Mouse (Mus musculus) telencephalon, adult 2 months (tissue): ENCODE data around the gene Arrdc4.
A peak's percentile ranks its signal among the peaks of the same experiment; 100 is the strongest.

Experiments used
- DNase-seq: peaks from one replicate; pipeline ENCODE4 v3.0.0-alpha.2; 2011; ENCODE audit warnings: low read depth, low spot score

Arrdc4 gene

DNA sequence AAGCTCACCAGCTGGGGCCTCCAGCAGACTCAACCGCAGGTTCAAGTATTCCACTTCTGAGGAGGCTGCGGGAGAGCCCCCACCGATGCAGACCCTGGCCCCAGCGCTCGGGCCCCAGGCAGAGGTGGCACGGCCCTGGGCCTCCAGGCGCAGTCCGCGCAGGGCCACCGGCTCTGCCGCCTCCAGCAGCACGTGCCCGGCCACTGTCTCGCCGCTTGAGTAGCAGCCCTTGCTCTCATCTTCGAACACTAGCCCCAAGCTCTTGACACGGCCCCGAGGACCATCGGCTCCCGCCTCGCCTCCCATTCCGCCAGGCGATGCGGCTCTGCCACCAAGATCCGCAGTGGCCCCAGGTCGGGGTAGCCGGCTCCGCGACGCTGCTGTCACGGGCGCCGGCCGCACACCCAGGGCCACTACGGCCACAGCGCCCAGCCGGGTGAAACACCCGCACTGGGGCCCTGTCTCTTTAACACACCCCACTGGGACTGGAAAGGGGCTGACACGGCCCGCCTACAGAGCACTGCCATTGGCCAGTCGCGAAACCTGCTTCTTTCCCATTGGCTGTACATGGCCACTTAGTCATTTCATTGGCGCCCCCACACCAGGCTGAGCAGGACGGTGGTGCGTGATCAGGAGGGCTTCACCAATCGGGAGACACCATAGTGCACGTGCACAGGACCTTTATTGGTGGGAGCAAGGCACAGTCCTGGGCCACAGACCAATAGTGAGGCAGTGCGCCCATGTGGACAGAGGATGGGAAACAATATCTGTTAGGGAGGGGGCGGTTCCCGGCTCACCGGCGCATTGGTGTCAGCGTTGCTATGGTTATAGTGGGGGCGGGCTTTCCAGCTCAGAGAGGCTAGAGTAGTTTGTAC is at the start of gene Arrdc4:
Gene Arrdc4, minus strand, starts transcription at position 481 of the 875 bp plus-strand sequence.
- peak; percentile 99 for DNase-seq

DNA sequence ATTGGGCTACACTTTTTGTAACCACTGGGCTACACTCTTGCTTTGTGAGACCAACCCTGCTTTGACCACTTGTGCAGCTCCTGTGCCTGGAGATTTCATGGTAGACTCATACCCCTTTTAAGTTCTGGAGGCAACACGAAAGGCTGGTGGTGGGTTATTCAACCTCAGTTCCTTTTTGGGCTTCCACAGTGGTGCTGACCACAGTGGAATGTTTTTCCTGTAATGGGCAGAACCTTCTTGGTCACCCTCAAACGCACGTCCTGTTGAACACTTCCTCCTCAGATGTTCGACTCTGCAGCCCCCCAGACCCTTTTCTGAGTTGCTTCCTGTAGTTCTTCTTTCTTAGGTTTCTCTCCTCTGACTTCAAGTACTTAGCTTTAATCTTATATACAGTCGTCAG is 46.5 kb upstream of the Arrdc4 start:
- DNase-seq, result no peak

DNA sequence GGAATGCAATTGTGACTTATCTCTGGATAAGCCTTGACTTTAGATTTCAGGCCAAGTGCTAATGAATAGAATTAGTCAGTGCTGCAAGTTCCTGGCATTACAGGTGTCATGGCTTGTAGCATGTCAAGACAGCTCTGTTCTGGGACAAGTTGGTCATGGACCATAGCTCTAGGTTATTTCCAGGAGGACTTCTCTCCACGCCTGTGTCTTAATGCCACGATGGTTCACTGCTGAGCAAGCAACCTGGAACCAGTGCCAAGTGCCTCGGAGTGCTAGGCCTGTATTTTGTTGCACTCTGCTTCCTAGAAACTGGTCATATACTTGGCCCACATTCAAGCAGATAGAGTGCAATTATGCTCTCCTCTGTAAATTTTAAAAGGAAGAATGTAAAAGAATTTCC is 39.7 kb upstream of the Arrdc4 start:
- DNase-seq, result no peak

DNA sequence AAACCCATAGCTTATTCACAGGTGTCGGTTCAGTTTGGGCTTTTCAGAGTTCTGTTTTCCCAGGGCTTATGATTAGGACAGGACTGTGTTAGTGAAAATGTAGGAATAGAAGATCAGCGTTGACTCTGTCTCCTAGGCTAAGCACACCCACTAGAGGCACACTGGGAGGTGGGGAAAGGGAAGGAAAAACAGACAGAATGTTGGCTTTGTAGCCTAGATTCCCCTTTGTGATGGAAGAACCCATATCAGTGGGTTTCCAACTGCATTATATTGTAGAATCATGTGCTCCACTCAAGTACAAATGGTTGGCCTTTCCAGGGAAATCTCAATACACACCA is 22.7 kb upstream of the Arrdc4 start:
- DNase-seq, result no peak

DNA sequence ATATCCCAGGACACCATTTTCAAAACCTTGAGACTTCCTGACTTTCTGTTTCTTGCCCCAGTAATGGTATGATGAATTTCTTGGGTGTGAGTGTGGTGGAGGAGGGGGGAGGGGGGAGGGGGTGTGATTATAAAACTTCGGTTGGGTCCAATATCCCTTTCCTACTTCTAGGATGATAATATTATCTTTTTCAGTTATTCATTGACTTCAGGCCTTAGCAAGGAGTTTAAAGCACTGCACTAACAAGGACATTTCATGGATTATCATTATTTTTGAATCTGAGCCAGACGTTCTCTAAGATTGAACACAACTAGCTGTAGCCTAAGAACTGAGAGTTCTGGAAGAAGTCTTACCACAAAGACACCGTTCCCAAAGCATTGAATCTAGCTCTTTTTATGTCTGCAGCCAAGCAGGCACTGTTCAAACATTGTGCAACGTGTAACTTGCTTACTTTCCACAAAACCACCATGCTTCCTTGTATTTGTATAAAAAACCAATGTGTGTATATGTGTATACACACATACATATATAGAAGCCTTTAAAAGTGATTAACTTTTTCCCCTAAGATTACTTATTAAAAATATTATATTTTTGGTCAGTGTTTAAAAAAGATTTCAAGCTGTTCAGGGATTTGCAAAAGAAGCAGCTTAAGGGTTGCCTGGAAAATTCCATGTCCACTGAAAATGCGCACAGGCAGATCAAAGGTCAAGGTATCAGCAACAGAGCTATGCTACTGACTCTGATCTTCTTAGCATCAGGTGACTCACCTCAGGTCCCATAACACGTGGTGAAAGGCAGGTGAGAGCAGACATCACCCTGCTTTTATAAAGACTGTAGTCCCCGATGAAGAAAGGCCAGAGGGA is 22.1 kb upstream of the Arrdc4 start:
- no peak for DNase-seq

DNA sequence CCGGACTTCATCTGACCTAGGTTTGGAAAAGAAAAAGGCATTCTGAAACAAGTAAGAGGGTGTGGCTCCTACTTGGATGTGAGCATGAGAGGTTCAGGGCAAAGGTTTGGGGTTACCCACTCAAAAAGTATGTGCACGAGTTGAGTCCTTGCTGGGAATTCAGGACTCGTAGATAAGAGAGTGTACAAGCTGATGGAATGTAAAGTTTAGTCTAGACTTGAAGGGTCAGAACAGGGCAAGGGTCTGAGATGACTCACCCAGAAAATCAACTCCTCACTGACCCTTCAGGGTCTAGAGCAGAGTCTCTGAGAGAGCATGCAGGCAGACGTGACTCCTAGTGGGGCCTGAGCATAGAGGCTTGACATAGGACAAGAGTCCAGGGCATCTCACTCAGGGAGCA is 16.9 kb upstream of the Arrdc4 start:
- no peak for DNase-seq

DNA sequence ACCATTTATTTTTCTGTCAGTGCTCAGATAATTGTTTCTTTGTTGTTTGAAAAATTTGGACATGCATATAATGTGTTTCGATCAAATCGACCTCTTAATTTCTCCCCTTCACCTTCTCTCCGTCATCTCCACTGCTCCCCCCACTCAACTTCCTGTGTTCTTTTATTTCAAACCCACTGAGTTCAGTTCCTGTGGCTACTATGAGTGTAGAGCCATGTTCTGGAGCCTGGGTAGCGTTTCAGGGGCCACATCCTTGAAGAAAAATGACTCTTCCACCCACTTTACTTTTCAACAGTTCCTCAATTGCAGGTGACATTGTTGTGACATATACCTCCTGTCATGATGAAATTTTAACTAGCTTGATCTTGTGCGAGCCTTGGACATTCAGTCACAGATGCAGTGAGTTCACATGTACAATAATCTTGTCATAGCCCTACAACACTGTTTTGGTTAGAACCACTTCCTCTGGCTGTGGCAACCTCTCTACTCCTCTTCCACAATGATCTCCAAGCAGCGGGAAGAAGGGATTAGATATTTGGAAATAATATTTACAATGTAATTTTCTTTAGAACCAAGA is 10.2 kb upstream of the Arrdc4 start:
- DNase-seq, result no peak

DNA sequence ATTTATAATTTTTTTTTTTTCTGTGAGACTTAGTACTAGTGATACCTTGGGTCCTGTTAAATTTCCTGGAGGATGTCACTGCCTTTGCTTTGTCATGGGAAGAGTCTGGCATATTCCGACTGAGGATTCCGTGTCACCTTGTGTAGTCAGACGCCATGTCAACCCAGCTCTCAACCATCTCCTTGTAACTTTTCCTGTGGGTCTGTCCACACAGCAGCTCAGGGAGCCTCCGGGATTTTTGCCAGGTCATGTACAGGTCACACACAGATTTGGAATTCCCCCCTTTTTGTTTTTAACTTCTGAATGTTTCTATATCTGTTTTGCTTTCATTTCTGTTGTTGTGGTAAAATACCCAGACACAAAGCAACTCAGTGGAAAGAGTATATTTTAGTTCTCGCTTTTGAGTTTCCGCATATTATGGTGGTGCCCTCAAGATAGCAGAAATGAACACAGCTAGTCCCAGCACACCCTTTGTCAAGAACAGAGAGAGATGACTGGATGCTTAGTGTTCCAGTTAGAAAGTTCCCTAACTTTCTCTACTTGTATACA is 7.7 kb upstream of the Arrdc4 start:
- no peak for DNase-seq

DNA sequence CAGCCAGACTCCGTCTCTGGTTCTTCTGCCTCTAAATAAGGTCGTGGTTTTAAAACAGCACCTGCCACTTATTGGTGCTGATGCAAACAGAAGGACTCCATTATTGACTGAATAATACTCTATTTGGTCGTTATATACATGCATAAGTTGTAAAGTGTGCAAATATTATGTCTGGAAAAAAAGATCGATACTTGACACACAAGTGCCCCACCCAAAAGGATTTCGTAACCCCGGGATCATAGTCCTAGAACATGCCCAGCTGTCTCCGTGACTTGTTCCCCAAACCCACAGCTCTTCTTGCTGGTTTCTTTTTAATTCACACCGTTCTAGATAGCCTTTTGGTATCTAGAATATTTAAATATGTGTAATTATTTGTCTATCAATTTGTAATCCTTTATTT is 878 bp upstream of the Arrdc4 start:
- no peak for DNase-seq

DNA sequence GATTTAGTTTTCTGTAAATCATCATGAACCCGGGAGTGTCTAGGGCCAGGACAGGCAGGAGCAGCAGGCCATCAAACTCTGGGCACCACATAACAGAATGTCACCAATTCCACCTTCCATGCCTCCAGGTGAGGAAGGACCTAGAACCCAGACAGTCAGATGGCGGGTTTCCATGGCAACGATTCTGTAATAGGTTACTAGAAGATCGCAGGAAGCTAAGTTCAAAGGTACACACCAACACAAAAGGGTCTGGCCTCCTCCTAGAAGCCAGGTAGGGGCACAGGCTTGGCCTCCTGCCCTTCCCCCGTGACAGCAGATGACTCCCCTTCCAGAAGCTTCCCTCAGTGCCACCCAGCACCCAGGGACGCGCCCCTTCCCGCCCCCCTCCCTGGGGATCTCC is 680 bp downstream of the Arrdc4 start:
- DNase-seq, result no peak

DNA sequence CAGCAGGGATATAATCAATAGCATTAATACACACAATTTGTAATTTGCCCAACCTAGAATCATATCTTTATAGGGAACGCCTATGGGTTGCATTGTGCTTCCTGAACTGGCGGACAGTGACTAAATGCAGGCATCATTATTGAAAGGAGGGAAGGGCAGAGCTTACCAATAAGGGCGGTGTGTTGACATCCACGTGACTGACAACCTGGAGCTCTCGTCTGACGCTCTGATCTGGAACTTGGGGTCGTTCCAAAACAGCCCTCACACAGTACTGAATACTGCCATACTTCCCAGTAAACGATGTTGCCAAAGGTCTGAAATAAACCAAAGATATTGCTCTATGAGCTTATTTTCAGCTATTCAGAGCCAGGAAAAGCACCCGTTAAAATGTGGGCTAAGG is 4.4 kb downstream of the Arrdc4 start:
- DNase-seq, result no peak

DNA sequence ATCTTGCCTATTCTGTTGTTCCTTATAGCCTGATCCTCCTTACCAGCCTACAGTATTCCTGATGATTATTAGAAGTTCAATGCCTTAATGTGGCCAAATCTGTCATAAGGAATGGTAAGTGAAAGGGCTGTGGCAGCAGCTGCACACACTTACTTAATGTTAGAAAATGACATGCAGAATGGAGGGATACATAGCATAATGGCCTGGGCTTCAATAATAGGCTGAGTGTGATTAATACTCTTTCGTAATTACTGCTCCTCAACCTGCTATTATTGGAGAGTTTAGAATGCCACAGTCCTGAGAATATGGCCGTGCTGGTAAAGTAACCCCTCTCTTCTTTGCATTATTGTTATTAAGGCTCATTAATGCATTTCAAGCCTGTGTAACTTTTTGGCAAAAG is 4.8 kb downstream of the Arrdc4 start:
- DNase-seq, result no peak

DNA sequence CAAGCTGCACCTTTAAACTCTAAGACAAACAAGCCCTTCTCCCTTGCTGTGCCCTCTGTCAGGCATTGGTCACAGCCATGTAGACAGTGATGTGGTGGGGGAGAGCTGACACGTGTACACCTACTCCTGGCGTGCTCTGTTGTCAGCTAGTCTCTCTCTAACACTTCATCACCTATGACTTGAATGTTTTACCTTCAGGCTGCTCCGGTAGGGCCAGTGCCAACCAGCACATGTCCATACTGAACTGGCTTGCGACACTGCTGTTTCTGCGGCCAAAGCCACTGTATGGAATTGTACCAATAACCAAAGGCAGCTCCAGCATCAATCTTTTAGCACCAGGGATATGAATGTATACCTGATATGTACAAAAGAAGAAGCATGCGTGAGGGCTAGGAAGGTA is 8.3 kb downstream of the Arrdc4 start:
- no peak for DNase-seq

DNA sequence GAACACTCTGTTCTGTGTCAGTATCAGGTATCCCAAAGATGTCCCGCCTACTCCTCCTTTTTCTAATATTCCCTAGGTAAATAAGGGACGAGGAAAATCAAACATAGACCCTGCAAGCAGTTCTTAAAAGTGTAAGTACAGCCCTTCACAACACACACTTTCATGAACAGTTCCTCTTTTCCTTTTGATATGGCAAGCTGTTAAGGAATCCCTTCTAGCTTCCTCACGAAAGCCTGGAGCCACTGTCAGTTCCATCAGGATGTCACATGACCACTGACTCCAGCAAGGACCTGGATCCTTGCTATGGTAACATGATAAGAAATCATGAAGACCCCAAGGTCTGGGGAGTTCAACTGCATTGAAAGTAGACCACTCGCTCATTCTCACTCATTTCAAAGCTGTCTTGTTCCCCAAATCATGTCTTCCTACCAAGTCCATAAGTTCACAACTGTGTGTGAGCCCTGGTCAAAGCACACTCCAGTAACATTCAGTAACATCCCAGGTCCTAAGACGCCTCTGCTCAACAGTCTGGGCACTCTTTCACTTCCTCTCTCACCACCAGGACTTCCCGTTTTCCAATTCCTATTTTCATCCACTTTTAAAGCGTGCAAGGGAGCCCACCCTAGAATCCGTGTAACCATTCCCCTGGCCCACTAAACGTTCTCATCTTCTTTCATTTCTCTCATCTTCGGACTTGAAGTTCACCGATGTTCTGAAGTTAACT is 10.2 kb downstream of the Arrdc4 start:
- no peak for DNase-seq

DNA sequence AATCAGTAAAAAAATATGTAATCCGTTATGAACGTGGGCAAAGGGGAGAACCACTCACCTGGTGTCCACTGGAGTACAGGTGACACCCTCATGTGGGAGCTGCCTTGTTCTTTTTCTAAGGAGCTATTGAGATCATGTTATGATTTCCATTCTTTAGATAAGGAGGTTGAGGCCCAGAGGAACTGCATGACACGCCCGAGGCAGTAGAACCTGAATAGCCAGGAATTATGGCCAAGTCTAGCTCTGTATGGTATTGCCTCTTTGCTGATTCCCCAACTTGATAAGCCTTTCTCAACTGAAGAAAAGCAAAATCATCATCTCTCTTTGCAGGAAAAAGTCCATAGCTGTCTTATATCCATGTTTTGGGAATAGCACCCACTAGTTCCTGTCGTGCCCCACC is 22.7 kb downstream of the Arrdc4 start:
- DNase-seq, result no peak

DNA sequence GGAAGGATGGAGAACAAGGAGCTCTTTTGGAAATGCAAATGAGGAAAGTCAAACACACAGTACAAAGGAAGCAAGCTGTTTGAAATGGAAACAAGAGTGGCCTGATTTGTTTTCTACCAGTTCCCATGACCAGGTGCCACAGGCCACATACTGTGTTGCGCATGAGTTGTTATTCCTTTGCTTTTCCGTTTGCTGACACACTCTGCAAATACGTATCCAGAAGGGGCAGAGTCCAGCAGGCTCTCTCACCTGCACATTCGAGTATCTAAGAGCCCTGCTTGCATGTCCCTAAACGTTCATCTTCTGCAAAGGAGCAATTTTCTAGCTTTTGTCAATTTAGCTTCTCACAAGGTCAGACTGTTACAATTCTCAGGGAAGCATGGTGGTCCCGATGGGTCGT is 24.3 kb downstream of the Arrdc4 start:
- DNase-seq, result no peak

DNA sequence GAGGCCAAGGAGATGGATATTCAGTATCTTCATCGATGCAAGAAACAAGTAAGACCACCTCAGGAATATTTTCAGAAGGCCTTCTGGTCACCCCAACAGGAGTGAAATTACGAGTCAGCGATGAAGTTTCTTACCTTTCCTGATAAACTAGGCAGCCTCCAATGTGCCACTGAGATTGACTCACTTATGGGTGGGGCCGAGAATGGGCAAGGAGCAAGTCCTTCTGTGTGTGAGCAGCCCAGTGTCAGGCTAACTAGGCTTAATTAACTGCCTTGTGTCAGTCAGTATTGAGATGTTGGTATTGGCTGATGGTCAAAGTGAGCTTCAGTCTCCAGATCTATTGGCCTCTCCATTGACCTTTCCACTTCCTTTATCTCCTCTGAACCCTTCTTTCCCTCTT is 27.5 kb downstream of the Arrdc4 start:
- no peak for DNase-seq

DNA sequence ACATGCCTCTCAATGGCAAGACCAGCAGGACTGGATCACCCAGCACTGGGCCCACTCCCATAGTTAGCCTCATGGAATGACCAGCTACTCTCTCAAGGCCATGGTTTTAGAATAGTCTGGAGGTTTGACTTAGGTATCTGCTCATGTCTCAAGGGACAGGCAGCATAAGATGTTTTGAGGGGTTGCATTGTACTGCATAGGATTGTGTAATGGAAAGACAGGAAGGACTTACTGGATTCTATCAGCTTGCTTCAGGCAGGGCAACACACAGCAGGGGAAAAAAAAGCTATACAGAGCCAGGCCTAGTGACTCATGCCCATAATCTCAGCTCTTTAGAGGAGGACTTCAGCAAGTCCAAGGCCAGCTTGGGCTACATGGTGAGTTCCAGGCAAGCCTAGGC is 31.1 kb downstream of the Arrdc4 start:
- DNase-seq, result no peak

DNA sequence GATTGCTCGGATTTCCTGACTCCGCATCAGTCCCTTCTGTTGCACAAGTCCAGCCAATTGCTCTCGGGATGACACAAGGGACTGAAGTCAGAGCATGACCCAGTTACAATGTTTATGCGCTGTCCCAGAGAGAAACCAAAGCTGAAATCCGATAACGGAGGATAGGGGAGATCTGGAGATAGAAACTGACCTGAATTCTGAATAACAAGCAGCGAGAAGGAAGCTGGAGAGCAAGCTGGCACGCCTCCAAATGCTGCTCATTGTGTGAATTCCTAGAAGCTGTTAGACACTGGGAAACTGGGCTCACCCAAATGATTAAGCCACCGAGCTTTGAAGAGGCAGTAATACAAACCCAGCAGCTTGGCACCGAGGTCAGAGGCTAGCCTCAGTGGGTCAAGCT is 31.5 kb downstream of the Arrdc4 start:
- peak; percentile 38 for DNase-seq

DNA sequence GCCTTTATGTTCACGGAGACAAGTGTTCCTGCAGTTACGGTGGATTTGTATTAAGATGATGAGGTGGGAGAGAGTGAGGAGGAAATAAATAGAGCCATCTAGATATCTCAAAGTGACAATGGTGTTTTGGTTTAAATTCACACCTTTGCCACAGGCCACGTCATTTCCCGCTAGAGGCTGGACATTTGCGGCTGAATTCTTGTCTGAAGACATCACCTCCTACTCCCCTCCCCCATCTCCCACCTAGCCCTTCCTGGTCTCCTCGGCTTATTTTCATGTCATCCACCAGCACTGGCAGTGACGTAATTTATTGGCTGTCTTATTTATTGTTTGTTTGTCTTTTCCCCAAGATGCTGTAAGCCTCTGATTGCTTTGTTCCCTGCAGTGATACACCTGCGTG is 32.1 kb downstream of the Arrdc4 start:
- DNase-seq, result no peak

DNA sequence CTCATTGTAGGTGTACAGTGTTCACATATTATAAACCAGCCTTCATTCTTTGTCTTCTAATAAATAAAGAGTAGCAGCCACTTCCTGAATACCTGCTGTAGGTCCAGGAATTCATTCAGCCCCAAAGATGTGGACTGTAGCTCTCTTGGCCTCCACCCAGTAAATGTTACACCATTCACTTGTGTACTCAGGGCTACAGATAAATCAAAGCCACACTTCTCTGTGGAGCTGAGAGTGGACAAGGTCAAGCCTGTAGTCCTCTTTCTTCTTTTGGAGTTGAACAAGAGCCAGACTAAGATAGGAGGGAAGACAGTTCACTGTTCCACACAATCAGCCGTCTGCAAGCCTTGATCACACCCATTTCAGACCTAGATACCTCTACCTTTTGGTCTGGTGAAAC is 36.1 kb downstream of the Arrdc4 start:
- DNase-seq, result no peak

DNA sequence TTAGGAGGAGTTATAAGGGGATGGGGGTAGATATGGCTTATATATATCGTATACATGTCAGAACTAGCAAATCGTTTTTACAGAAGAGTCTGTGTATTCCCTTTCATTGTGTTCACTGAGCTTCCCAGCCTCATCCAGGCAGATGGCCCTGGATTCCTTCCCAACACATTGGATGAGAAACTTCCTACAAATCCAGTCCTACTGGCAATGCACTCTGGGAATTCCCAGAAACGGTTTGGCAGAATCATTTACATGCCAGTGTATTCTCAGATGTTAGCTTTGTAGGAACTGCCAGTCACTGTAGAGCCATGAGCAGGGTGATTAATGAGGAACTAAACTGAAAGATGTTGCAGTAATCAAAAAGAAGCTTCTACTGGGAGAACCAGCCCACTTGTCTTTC is 36.6 kb downstream of the Arrdc4 start:
- DNase-seq, result peak; percentile 12
